In genomic region chr11:114883251-114883789, GRCm38 (mm10) we compare ENCODE assay signal across 17 mouse cellular contexts. TPM values are rescaled to one million over a fixed set of nuclear protein-coding genes. Genes with fewer than 3 reads are reported as not detected.
DNase-seq lines count a peak whose midpoint lies in the region; TF ChIP-seq lines count a peak whose summit lies in the region.
"Had no signal": no experiment of that assay in that cellular context is flagged by ENCODE, and none has a peak within 500 bp of the region (broad histone marks: within the 10 kb centered on the region; RNA-seq: fewer than 3 reads in every experiment).

No protein-coding gene starts in this region.

- no peaks in the 10 kb centered on the region for H3K36me3 ChIP-seq in spleen, adult 2 months (ENCODE audit: control insufficient read depth, insufficient read depth, low read length)
- H3K36me3 ChIP-seq: embryonic facial prominence, embryonic 13.5 days; heart, embryonic 15.5 days; kidney, embryonic 15.5 days had no signal

- H3K27ac ChIP-seq in spleen, adult 2 months (ENCODE audit: insufficient read depth, low read length), result peak overlapping the region; percentile 57
- H3K27ac ChIP-seq in bone marrow macrophage, adult 2 months (ENCODE audit: insufficient read depth, low read depth, low read length), result peak overlapping the region; percentile 96
- H3K27ac ChIP-seq: embryonic facial prominence, embryonic 13.5 days; heart, embryonic 15.5 days; kidney, embryonic 15.5 days had no signal

- H3K4me3 ChIP-seq in spleen, adult 2 months (ENCODE audit: extremely low read depth, insufficient read depth, insufficient read length), result no peak overlapping the region
- H3K4me3 ChIP-seq in bone marrow macrophage, adult 2 months (ENCODE audit: insufficient read depth, low read length), result no peak overlapping the region
- H3K4me3 ChIP-seq: embryonic facial prominence, embryonic 13.5 days; heart, embryonic 15.5 days; kidney, embryonic 15.5 days; myocyte had no signal

- no peak for TF ChIP-seq CTCF in spleen, adult 2 months (IDR thresholded peaks at IDR 0.05; ENCODE audit: extremely low read depth, insufficient read depth, insufficient read length, insufficient replicate concordance)
- no peak for TF ChIP-seq CTCF in bone marrow macrophage, adult 2 months (IDR thresholded peaks at IDR 0.05; ENCODE audit: low read depth, low read length)

- no peak for TF ChIP-seq POLR2A in spleen, adult 2 months (IDR thresholded peaks at IDR 0.05; ENCODE audit: low read depth, low read length)
- TF ChIP-seq POLR2A in bone marrow macrophage, adult 2 months (IDR thresholded peaks at IDR 0.05; ENCODE audit: borderline replicate concordance, low read depth, low read length), result no peak

- no peaks in the 10 kb centered on the region for H3K27me3 ChIP-seq in spleen, adult 2 months (ENCODE audit: control insufficient read depth, insufficient read depth, low read length)
- H3K27me3 ChIP-seq: embryonic facial prominence, embryonic 13.5 days; heart, embryonic 15.5 days; kidney, embryonic 15.5 days; Patski had no signal

- intact Hi-C loops in gastrocnemius, postnatal 14 days (cut with DNase I; ENCODE audit: low total_unique reads), result no loop called here

- DNase-seq in adrenal gland, postnatal 14 days, result peak; percentile 58
- DNase-seq in adrenal gland, adult 2 months, result no peak
- DNase-seq in spleen, adult 2 months (ENCODE audit: low read depth in 1 of 2, low spot score in 2 of 2), result no peak
- DNase-seq in spleen, adult 18-20 months, result no peak
- DNase-seq in natural killer cell, adult 2 months (ENCODE audit: low spot score in 2 of 2), result peak; percentile 34 to 57
- no peak for DNase-seq in right cerebral cortex, postnatal 14 days
- DNase-seq in gastrocnemius, postnatal 14 days, result no peak
- DNase-seq: heart, adult 18-20 months; lung, postnatal 14 days had no signal

- WGBS in spleen, adult 2 months, result 86% methylated on average over 4 of the region's 4 CpGs

- H3K4me1 ChIP-seq in spleen, adult 2 months (ENCODE audit: control insufficient read depth, insufficient read depth, insufficient read length), result peaks cover 14% of the 10 kb centered on the region; the same call in 1 of the 2 replicates
- peaks cover 77% of the 10 kb centered on the region for H3K4me1 ChIP-seq in bone marrow macrophage, adult 2 months (ENCODE audit: control insufficient read depth, insufficient read depth, low read length)
- H3K4me1 ChIP-seq: embryonic facial prominence, embryonic 13.5 days had no signal

RNA-seq across cellular contexts. Expression of gene Cd300a, which starts 6.5 kb away (rescaled TPM):
- 1.1 and 2.2 TPM in 2 replicates for total RNA-seq in adrenal gland, postnatal 14 days (2021)
- total RNA-seq in adrenal gland, adult 2 months (2021), result 1 to 10 TPM; 1.5 TPM
- polyA plus RNA-seq in adrenal gland, adult 2 months (2012; rRNA removed), result 0.80 and 0.81 TPM in 2 replicates
- 11.6 and 12.5 TPM in 2 replicates for polyA plus RNA-seq in spleen, adult 2 months (2012; rRNA removed)
- 202 and 239 TPM in 2 replicates for polyA plus RNA-seq in bone marrow macrophage, adult 2 months (2012; ENCODE audit: insufficient read depth, insufficient read length, missing spikeins)
- under 1 TPM; 0.55 to 0.84 TPM for total RNA-seq in gastrocnemius, postnatal 14 days (2021)

RNA-seq across cellular contexts. Expression of gene Gprc5c, which starts 32.4 kb away (rescaled TPM):
- total RNA-seq in adrenal gland, postnatal 14 days (2021), result 16.6 and 18.6 TPM in 2 replicates
- 1 to 10 TPM; 4.0 to 7.1 TPM for total RNA-seq in adrenal gland, adult 2 months (2021)
- 5.2 and 7.6 TPM in 2 replicates for polyA plus RNA-seq in adrenal gland, adult 2 months (2012; rRNA removed)
- polyA plus RNA-seq in spleen, adult 2 months (2012; rRNA removed), result 9.3 and 9.5 TPM in 2 replicates
- 35.4 and 38.0 TPM in 2 replicates for polyA plus RNA-seq in bone marrow macrophage, adult 2 months (2012; ENCODE audit: insufficient read depth, insufficient read length, missing spikeins)
- 10 to 100 TPM; 39.1 to 43.0 TPM for total RNA-seq in gastrocnemius, postnatal 14 days (2021)
- total RNA-seq: hematopoietic stem cell, adult 5-6 weeks had no signal

RNA-seq across cellular contexts. Expression of gene Cd300lb, which starts 50.9 kb away (rescaled TPM):
- total RNA-seq in adrenal gland, postnatal 14 days (2021), result 0.70 and 1.7 TPM in 2 replicates
- 1 to 10 TPM in 1 of 2 experiments, under 1 TPM in 1; 0.86 to 1.1 TPM for total RNA-seq in adrenal gland, adult 2 months (2021)
- polyA plus RNA-seq in adrenal gland, adult 2 months (2012; rRNA removed), result 0.42 and 0.46 TPM in 2 replicates
- 3.1 and 5.3 TPM in 2 replicates for polyA plus RNA-seq in spleen, adult 2 months (2012; rRNA removed)
- polyA plus RNA-seq in bone marrow macrophage, adult 2 months (2012; ENCODE audit: insufficient read depth, insufficient read length, missing spikeins), result 194 and 220 TPM in 2 replicates
- total RNA-seq in gastrocnemius, postnatal 14 days (2021), result under 1 TPM; 0.13 to 0.78 TPM
- total RNA-seq: left cerebral cortex, postnatal 14 days had no signal

Comparison
In these comparisons a context has a peak if more than half of its experiments do, and no peak if none do; other contexts are left out.
1. DNase-seq: peak in adrenal gland, postnatal 14 days (single experiment) and natural killer cell, adult 2 months (2 of 2); none in adrenal gland, adult 2 months (single experiment), spleen, adult 2 months (0 of 2), spleen, adult 18-20 months (0 of 2), right cerebral cortex, postnatal 14 days (single experiment) and gastrocnemius, postnatal 14 days (single experiment).